Mouse (Mus musculus) cerebellum, adult 9-11 months (tissue): ENCODE data around the gene Clec16a.

Source experiments
- DNase-seq: peaks from one replicate; pipeline ENCODE4 v3.0.0; 2022

The Clec16a gene

GRCm38 (mm10) chr16:10683193-10684000, 138.3 kb downstream of the Clec16a start:
- no peak for DNase-seq

DNA sequence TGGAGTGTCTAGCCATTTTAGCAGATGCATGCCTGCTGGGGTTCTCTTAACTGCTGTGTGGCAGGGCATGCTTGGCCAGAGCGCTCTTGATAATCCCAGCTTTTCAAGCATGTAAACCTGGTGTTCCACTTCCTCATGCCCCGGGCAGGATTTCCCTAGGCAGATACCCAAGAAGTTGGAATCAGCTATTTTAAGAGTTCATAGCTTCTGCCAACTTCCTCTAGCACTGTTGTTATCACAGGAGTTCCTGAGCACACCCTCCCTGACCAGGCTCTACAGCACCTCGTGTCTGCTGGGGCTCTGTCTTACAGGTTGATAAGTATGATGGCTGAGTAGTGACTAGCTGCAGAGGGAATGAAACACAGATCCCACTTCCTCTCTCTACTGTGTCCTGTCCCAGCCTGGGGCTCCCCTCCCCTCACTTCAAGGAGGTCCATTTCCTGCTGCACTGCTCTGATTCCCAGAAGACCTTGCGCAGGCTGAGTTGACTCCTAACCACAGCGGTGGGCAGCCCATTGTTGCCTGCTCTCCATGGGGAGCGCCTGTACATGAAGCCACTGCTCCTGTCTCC, 144.7 kb downstream of the Clec16a start:
- DNase-seq: no peak

DNA sequence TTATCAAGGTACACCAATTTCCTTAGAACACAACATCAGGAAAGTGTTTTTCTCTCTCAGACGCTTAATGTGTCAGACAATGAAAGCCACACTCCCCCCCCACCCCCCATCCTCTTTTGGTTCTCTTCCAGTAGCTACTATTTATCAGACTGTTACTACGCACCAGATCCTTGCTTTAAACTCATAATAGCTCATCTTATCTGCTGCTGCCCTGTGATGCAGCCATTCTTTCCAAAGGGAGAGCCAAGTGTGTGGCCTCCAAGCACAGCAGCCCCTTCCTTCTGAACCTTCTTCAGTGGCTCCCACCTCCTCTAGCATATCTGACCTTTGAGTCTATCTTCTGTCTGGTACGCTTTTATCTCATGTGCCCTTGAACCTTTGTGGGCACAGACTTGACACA, 145.3 kb downstream of the Clec16a start:
- DNase-seq: no peak

DNA sequence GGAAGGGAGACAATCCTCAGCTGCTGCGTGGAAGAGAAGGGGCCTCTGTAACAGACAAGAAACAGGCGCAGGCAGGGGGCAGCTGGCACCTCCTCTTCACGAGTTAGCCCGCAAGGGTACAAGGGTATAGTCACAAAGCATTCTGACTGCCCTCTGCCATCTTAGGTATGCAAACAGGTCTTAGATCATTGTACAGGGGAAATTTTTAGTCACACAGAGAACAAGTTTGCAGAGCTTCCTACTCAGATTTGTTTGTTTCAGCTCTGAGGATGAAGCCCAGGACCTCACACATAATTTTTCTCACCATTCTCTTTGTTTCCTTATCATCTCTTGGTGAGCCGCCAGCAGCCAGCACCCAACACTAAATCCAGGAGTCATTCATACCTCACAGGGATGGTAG, 146.6 kb downstream of the Clec16a start:
- DNase-seq: no peak

DNA sequence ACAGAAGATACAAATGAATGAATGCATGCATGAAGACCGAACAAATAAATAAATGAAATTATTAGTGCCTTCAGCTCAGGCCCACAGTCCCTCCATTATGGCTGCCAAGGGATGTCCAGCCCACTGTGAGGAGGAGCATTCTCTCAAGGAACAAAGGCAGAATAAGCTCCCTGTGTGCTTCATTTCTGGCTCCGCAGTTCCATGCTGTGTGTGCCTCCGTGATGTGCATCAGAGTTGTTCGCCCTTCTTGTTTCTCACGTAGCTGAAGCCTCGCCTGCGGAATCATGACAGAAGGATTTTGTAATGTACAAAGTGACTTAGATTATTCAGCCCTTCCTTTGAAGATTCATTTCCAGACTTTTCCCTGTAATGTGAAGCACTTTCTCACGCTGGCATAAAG, 147.7 kb downstream of the Clec16a start:
- DNase-seq: no peak

GRCm38 (mm10) chr16:10693424-10693823, 148.3 kb downstream of the Clec16a start:
- no peak for DNase-seq

DNA sequence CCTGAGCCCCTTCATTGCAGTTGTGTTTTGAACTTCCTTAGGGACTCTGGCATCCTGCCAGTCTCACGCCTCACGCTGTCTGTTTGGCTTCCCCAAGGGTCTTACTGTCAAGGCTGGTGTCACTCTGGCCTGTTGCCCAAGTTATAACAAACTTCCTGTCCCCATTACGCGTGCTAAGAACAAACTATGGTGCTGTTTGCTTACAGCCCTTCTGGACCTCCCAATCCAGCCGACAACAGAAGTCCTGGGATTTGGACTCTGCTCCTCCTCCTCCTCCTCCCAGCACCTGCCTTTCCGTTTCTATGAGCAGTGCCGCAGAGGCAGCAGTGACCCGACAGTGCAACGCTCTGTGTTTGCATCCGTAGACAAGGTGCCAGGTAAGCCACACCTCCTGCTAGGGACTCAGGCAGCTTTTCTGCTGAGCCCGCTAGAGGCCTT, 149.3 kb downstream of the Clec16a start:
- no peak for DNase-seq

GRCm38 (mm10) chr16:10697861-10698659, 152.9 kb downstream of the Clec16a start:
- DNase-seq: peak; percentile 47

- no peak for DNase-seq
Measured at GRCm38 (mm10) chr16:10699316-10699715, 154.2 kb downstream of the Clec16a start.

DNA sequence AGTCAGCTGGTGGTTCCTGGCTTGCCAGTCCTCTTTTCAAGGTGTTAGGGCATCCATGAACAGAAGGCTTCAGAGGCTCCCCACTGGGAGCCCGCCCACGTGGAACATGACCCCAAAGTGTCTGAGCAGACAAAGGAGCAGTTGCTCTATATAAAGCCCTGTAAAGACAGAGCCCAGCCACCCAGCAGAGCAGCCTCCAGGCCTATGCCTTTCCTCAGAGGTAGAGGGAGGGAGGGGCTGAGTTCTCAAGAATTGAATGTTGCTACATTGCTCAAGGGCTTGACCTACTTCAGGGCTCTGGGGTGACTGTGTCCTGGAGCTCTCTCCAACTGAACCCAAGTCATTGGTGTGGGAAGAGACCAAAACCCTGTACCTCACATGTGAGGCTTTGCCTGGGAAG, 155.0 kb downstream of the Clec16a start:
- peak; percentile 56 for DNase-seq

- DNase-seq: no peak
Measured at GRCm38 (mm10) chr16:10702399-10702798, 157.3 kb downstream of the Clec16a start.

DNA sequence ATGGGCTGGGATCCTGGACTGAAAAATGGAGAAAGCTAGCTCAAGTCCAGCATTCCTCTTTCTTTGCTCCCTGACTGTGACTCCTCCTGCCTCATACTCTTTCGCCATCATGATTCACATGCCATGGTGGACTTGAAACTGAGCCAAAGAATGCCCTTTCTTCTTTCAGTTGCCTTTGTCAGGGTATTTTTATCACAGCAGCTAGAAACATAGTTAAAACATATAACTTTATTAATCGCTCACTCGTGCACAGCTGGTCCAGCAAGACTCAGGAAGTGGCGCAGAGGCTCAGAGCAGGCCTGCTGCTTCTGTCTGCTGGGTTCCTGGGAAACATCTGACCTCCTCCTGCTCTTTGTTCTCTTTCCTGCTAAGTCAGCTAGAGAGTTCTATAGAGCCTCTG, 158.8 kb downstream of the Clec16a start:
- no peak for DNase-seq

GRCm38 (mm10) chr16:10705396-10705795, 160.3 kb downstream of the Clec16a start:
- DNase-seq: no peak

DNA sequence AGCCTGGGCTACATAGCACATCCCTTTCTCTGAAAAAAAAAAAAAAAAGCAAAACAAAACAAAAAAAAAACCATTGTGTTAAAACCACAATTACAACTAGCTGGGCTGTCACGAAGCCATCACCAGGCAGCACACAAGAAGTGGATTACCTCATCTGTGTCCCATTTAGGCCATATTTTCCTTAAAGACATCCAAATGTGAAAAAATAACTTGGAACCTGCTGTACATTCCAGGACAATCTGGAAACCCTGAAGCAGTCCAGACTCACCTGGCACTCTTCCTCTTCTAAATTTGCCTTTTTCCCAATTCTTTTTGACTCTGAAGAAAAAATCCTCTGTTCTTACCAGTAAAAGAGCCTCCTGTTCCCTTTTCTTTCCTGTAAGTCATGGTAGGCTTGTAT, 166.4 kb downstream of the Clec16a start:
- DNase-seq: peak; percentile 32

GRCm38 (mm10) chr16:10713041-10713440, 167.9 kb downstream of the Clec16a start:
- peak; percentile 59 for DNase-seq

DNA sequence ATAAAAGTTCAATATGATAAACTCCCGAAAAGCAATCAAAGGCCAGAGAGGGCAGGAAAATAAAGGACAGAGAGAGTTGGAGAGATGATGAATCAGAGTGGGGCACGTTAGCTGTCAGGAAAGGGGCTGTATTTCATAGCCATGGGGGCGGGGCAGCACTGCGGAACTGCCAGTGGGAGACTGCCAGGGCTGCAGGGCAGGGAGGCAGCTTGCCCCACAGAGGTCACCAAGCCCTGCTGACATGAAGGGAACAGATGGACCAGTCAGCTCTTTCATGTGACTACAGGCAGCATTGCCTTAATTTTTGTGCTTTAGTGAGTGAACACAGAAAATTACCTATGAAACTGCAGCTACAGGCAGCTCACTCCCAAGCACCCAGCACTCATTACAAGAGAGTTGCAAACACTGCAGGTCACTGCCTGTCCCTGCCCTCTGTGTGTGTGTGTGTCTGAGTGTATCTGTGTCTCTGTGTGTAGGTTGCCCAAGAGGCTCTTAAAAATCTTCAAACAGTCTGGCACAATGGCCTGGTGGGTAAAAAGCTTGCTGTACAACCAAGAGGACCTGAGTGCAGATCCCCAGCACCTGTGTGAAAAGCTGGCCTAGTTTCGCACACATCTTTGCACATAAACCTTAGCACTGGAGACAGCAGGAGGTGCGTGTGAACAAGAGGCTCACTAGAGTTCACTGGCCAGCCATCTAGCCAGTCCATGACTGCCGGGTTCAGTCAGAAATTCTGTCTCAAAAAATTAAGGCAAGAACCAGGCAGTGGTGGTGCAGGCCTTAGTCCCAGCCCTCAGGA, 168.5 kb downstream of the Clec16a start:
- peak; percentile 78 for DNase-seq

GRCm38 (mm10) chr16:10715211-10715610, 170.1 kb downstream of the Clec16a start:
- no peak for DNase-seq

DNA sequence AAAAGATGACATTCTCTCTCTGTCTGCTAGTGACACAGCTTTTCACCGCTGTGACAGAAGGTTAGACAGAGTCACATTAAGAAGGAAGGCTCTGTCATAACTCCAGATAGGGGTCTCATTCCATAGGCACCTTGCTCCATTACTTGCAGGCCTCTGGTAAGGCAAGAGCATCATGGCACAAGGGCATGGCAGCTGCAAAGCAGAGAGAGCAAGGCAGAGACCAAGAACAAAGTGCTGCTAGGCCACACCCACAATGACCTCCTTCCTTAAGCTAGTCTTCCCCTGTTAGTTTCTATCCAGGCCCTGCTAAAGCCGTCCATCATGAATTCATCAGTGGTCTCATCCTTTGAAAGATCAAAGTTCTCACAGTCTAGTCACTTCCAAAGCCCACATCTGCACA, 170.5 kb downstream of the Clec16a start:
- no peak for DNase-seq

DNA sequence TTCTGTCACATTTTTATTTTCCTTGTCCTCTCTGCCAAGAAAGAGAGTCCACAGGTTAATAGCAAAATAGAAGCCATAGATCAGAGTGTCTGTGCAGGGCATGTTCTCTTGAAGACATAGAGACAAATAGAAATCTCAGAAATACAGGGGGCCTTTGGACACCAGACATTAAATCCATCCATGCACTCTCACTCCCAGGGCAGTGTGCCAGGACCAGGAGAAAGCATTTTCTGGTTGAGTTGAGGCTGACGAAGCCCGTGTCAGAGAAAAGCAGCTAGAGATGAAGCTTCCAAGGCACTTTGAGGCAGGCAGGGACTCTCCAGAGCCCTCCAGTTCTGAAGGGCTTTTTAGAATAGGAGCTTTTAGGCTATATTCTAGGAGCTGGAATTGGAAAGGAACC, 171.6 kb downstream of the Clec16a start:
- DNase-seq: peak; percentile 77

GRCm38 (mm10) chr16:10719971-10720370, 174.8 kb downstream of the Clec16a start:
- peak; percentile 89 for DNase-seq

DNA sequence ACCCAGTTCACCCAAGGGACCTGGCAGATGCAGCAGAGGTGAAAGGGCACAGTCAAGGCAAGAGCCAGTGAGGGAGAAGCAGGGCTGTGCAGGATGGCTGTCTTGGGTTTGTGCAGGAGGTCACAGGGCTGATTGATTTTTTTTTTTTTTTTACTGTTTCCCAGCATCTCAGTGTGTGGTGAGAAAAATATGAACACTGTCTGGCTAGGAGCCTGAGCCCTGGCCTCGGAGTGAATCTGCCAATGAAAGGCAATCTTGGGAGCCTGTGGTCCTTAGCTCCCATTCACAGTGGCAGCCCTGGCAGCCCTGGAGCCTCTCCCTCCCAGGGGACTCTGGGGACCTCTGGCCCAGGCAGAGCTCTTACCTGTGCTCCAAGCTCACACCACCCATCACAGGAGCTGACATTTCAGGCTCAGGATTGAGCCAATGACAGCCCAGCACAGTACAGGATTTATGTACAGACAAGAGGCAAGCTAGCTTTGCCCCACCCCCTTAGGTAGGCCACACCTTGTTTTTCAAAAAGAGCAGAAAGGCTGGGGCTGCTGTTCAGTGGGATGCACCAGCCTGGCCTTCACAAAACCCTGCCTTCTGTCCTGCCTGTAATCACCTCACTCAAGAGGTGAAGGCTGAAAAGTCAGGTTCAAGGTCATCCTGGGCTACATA, 177.9 kb downstream of the Clec16a start:
- DNase-seq: peak; percentile 42
